Mouse (Mus musculus) liver, postnatal 0 days (tissue): ENCODE results near the gene Endog.

Source experiments
- CTCF ChIP-seq: sonication (generic); IDR thresholded peaks from 2 replicates; pipeline ENCODE4 v1.5.1; 2016; ENCODE audit warnings: antibody characterized with exemption, low read depth
- EP300 ChIP-seq: IDR thresholded peaks from 2 replicates; pipeline ENCODE4 v1.6.1; 2016; ENCODE audit warnings: antibody characterized with exemption, low read depth, mild to moderate bottlenecking

DNA sequence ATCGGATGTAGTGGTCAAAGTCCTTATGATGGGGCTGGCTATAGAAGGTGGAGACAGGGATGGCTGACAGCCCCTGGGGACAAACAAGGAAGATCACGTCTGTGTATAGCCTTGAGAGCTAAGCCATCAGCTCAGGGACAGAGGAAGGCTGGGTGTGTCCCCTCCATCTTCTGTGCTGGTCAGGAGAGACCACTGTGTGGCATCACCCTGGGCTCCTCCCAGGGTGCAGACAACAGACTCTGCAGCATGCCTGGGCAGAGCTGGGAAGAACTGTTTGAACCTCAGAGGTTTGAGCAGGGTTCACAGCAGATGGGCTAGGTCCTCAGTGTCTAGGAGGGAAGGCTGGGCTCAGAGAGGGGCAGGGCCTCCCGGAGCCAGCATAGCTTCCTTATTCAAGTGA, 14.4 kb downstream of the Endog start:
- TF ChIP-seq CTCF (no peak), EP300 (no peak)
